Mouse (Mus musculus) brain, embryonic 14.5 days (tissue): ENCODE measurements around the gene Cenpb.

Experiments
- CTCF ChIP-seq: fragments of 200-500 bp; IDR thresholded peaks from 2 replicates; pipeline ENCODE4 v1.5.1; 2012; ENCODE audit warnings: inconsistent platforms, mild to moderate bottlenecking, moderate library complexity, borderline replicate concordance; ENCODE audit not compliant: insufficient read depth, insufficient read length; ENCODE audit errors: extremely low read depth
- POLR2A ChIP-seq: fragments of 200-500 bp; IDR thresholded peaks from 2 replicates; pipeline ENCODE4 v1.6.1; 2012; ENCODE audit warnings: mild to moderate bottlenecking, inconsistent platforms, borderline replicate concordance; ENCODE audit not compliant: poor library complexity, insufficient read depth, insufficient read length, severe bottlenecking; ENCODE audit errors: extremely low read depth

DNA sequence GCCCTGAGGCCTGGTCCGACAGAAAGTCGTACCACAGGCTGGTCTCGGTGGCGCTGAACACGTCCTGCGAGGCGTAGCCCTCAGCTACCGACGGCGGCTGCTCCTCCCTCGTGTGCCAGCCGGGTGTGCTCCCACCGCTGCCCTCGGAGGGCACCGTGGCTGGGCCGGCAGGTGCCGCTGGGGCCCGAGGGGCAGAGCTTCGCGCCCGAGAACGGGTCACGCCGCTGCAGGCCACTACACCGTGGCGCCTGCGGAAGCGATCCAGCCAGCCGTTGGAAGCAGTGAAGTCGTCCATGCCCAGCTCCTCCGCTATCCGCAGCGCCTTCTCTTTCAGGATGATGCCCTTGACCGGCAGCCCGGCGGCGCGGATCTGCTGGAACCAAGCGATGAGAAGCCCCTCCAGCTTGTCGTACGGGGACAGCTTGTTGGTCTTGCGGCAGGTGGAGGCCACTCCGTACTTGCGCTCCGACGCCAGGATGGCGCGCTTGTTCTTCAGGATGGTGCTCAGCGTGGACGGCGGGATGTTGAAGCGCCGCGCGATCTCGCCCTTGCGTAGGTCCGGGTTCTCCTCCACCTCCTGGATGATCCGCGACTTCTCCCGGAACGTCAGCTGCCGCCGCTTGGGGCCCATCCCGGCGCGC, 501 bp downstream of the Cenpb start:
- TF ChIP-seq CTCF (no peak), POLR2A (no peak)
